Mouse (Mus musculus): ENCODE data around the gene Rgl1.
"Not testable (repeated sequence)": the region's sequence is repeated elsewhere in the genome, so short reads cannot be mapped to it uniquely, and the experiment has no call there.

Rgl1 gene

GRCm38 (mm10) chr1:152784620-152785019 lies 18.5 kb upstream of the Rgl1 start:
- DNase-seq, result no peak

- DNase-seq, result peak; percentile 78 to 91
Observed at GRCm38 (mm10) chr1:152779071-152779737, 13.1 kb upstream of the Rgl1 start.

GRCm38 (mm10) chr1:152774601-152775000 lies 8.4 kb upstream of the Rgl1 start:
- DNase-seq, result not testable (repeated sequence)

GRCm38 (mm10) chr1:152771016-152771415 lies 4.9 kb upstream of the Rgl1 start:
- DNase-seq, result no peak

GRCm38 (mm10) chr1:152767749-152768488 lies 1.8 kb upstream of the Rgl1 start:
- DNase-seq, result peak; percentile 88 to 92

- DNase-seq, result peak in 1 of 2 experiments; percentile 48
Observed at GRCm38 (mm10) chr1:152766804-152767748, 925 bp upstream of the Rgl1 start.

- no peak for DNase-seq
Observed at GRCm38 (mm10) chr1:152761791-152762190, 4.4 kb downstream of the Rgl1 start.

GRCm38 (mm10) chr1:152750312-152750965 lies 15.7 kb downstream of the Rgl1 start, which contains the start of gene Apobec4:
TSS of gene Apobec4 (plus strand) at chr1:152750551.
- DNase-seq, result peak; percentile 25 to 42

GRCm38 (mm10) chr1:152749276-152749675 lies 16.9 kb downstream of the Rgl1 start:
- no peak for DNase-seq

- DNase-seq, result peak; percentile 83 to 95
Observed at GRCm38 (mm10) chr1:152746426-152746825, 19.7 kb downstream of the Rgl1 start.

- peak in 1 of 2 experiments; percentile 9 for DNase-seq
Observed at GRCm38 (mm10) chr1:152743095-152743826, 22.9 kb downstream of the Rgl1 start.

GRCm38 (mm10) chr1:152739374-152739773 lies 26.8 kb downstream of the Rgl1 start:
- no peak for DNase-seq

- no peak for DNase-seq
Observed at GRCm38 (mm10) chr1:152738793-152739192, 27.4 kb downstream of the Rgl1 start.

- peak in 1 of 2 experiments; percentile 30 for DNase-seq
Observed at GRCm38 (mm10) chr1:152727604-152728236, 38.4 kb downstream of the Rgl1 start.

- DNase-seq, result no peak
Observed at GRCm38 (mm10) chr1:152726095-152726494, 40.1 kb downstream of the Rgl1 start.

- DNase-seq, result no peak
Observed at GRCm38 (mm10) chr1:152724286-152724685, 41.9 kb downstream of the Rgl1 start.

GRCm38 (mm10) chr1:152721535-152722198 lies 44.5 kb downstream of the Rgl1 start:
- no peak for DNase-seq

- no peak for DNase-seq
Observed at GRCm38 (mm10) chr1:152720969-152721368, 45.2 kb downstream of the Rgl1 start.

- no peak for DNase-seq
Observed at GRCm38 (mm10) chr1:152718200-152718599, 48.0 kb downstream of the Rgl1 start.

- no peak for DNase-seq
Observed at GRCm38 (mm10) chr1:152717329-152717728, 48.8 kb downstream of the Rgl1 start.

- DNase-seq, result no peak
Observed at GRCm38 (mm10) chr1:152714405-152714804, 51.7 kb downstream of the Rgl1 start.
